Mouse (Mus musculus) erythroid progenitor cell, adult 5-6 weeks (primary cell): ENCODE measurements around the gene Ccdc65. TPM values are rescaled to one million over a fixed set of nuclear protein-coding genes. Genes with fewer than 3 reads are reported as not detected.

Experiments
- total RNA-seq, 2 experiments: library from RNA; stranded (forward) in 1 of 2; stranded (reverse) in 1 of 2; fragments of 150-400 nt in 1 of 2; fragments of 186-747, 209-891 nt in 1 of 2; gene quantifications; 2 replicates each; pipeline versions ENCODE4 v1.2.3 to v1.2.4; 2015 to 2017; ENCODE audit warnings: low replicate concordance in 2 of 2

The Ccdc65 gene
- total RNA-seq, 2 experiments from 2014 or later: not detected

Other genes with a start within 250 kb of the Ccdc65 start
- gene OR5BS1P, start 238.3 kb upstream of the Ccdc65 start, total RNA-seq (2015; ENCODE audit: low replicate concordance): not detected in 2 replicates
- gene OR5BS1P, start 238.3 kb upstream of the Ccdc65 start, total RNA-seq (2017; ENCODE audit: low replicate concordance): not detected in 2 replicates
- gene Lalba, start 225.5 kb upstream of the Ccdc65 start, total RNA-seq (2015; ENCODE audit: low replicate concordance): not detected in 2 replicates
- not detected in 2 replicates for gene Lalba, start 225.5 kb upstream of the Ccdc65 start, total RNA-seq (2017; ENCODE audit: low replicate concordance)
- gene Olfr279, start 215.8 kb upstream of the Ccdc65 start, total RNA-seq (2015; ENCODE audit: low replicate concordance): not detected in 2 replicates
- not detected in 2 replicates for gene Olfr279, start 215.8 kb upstream of the Ccdc65 start, total RNA-seq (2017; ENCODE audit: low replicate concordance)
- gene Kansl2, start 173.9 kb upstream of the Ccdc65 start, total RNA-seq (2015; ENCODE audit: low replicate concordance): 15.5 and 19.7 TPM in 2 replicates
- 11.5 and 18.0 TPM in 2 replicates for gene Kansl2, start 173.9 kb upstream of the Ccdc65 start, total RNA-seq (2017; ENCODE audit: low replicate concordance)
- 80.0 and 121 TPM in 2 replicates for gene Ccnt1, start 137.3 kb upstream of the Ccdc65 start, total RNA-seq (2015; ENCODE audit: low replicate concordance)
- gene Ccnt1, start 137.3 kb upstream of the Ccdc65 start, total RNA-seq (2017; ENCODE audit: low replicate concordance): 72.0 and 75.4 TPM in 2 replicates
- not detected in 2 replicates for gene 4930415O20Rik, start 137.2 kb upstream of the Ccdc65 start, total RNA-seq (2015; ENCODE audit: low replicate concordance)
- gene 4930415O20Rik, start 137.2 kb upstream of the Ccdc65 start, total RNA-seq (2017; ENCODE audit: low replicate concordance): not detected in 2 replicates
- gene Adcy6, start 98.1 kb upstream of the Ccdc65 start, total RNA-seq (2015; ENCODE audit: low replicate concordance): 62.3 and 81.3 TPM in 2 replicates
- gene Adcy6, start 98.1 kb upstream of the Ccdc65 start, total RNA-seq (2017; ENCODE audit: low replicate concordance): 133 and 140 TPM in 2 replicates
- gene Cacnb3, start 77.4 kb upstream of the Ccdc65 start, total RNA-seq (2015; ENCODE audit: low replicate concordance): not detected in 2 replicates
- 0.77 TPM in 1 of 2 replicates, not detected in the other for gene Cacnb3, start 77.4 kb upstream of the Ccdc65 start, total RNA-seq (2017; ENCODE audit: low replicate concordance)
- gene Ddx23, start 45.3 kb upstream of the Ccdc65 start, total RNA-seq (2015; ENCODE audit: low replicate concordance): 24.5 and 26.0 TPM in 2 replicates
- 49.9 and 91.9 TPM in 2 replicates for gene Ddx23, start 45.3 kb upstream of the Ccdc65 start, total RNA-seq (2017; ENCODE audit: low replicate concordance)
- 0.36 TPM in 1 of 2 replicates, not detected in the other for gene Rnd1, start 30.7 kb upstream of the Ccdc65 start, total RNA-seq (2015; ENCODE audit: low replicate concordance)
- not detected in 2 replicates for gene Rnd1, start 30.7 kb upstream of the Ccdc65 start, total RNA-seq (2017; ENCODE audit: low replicate concordance)
- gene Fkbp11, start 20.0 kb downstream of the Ccdc65 start, total RNA-seq (2015; ENCODE audit: low replicate concordance): 2.5 TPM in 1 of 2 replicates, not detected in the other
- gene Fkbp11, start 20.0 kb downstream of the Ccdc65 start, total RNA-seq (2017; ENCODE audit: low replicate concordance): 1.4 TPM in 1 of 2 replicates, not detected in the other
- 5.4 and 7.6 TPM in 2 replicates for gene Arf3, start 55.0 kb downstream of the Ccdc65 start, total RNA-seq (2015; ENCODE audit: low replicate concordance)
- 4.6 and 4.8 TPM in 2 replicates for gene Arf3, start 55.0 kb downstream of the Ccdc65 start, total RNA-seq (2017; ENCODE audit: low replicate concordance)
- 0.36 TPM in 1 of 2 replicates, not detected in the other for gene Wnt10b, start 69.9 kb downstream of the Ccdc65 start, total RNA-seq (2015; ENCODE audit: low replicate concordance)
- not detected in 2 replicates for gene Wnt10b, start 69.9 kb downstream of the Ccdc65 start, total RNA-seq (2017; ENCODE audit: low replicate concordance)
- not detected in 2 replicates for gene Wnt1, start 81.7 kb downstream of the Ccdc65 start, total RNA-seq (2015; ENCODE audit: low replicate concordance)
- gene Wnt1, start 81.7 kb downstream of the Ccdc65 start, total RNA-seq (2017; ENCODE audit: low replicate concordance): not detected in 2 replicates
- gene Ddn, start 101.3 kb downstream of the Ccdc65 start, total RNA-seq (2015; ENCODE audit: low replicate concordance): not detected in 2 replicates
- not detected in 2 replicates for gene Ddn, start 101.3 kb downstream of the Ccdc65 start, total RNA-seq (2017; ENCODE audit: low replicate concordance)
- 58.0 and 61.2 TPM in 2 replicates for gene Prkag1, start 123.3 kb downstream of the Ccdc65 start, total RNA-seq (2015; ENCODE audit: low replicate concordance)
- 73.0 and 87.4 TPM in 2 replicates for gene Prkag1, start 123.3 kb downstream of the Ccdc65 start, total RNA-seq (2017; ENCODE audit: low replicate concordance)
- 29.2 and 52.4 TPM in 2 replicates for gene Kmt2d, start 163.0 kb downstream of the Ccdc65 start, total RNA-seq (2015; ENCODE audit: low replicate concordance)
- gene Kmt2d, start 163.0 kb downstream of the Ccdc65 start, total RNA-seq (2017; ENCODE audit: low replicate concordance): 69.3 and 96.1 TPM in 2 replicates
- 2.2 and 5.9 TPM in 2 replicates for gene Rhebl1, start 186.3 kb downstream of the Ccdc65 start, total RNA-seq (2015; ENCODE audit: low replicate concordance)
- gene Rhebl1, start 186.3 kb downstream of the Ccdc65 start, total RNA-seq (2017; ENCODE audit: low replicate concordance): not detected in 2 replicates
- not detected in 2 replicates for gene Dhh, start 190.3 kb downstream of the Ccdc65 start, total RNA-seq (2015; ENCODE audit: low replicate concordance)
- not detected in 2 replicates for gene Dhh, start 190.3 kb downstream of the Ccdc65 start, total RNA-seq (2017; ENCODE audit: low replicate concordance)
- 7.9 and 15.1 TPM in 2 replicates for gene Lmbr1l, start 210.0 kb downstream of the Ccdc65 start, total RNA-seq (2015; ENCODE audit: low replicate concordance)
- gene Lmbr1l, start 210.0 kb downstream of the Ccdc65 start, total RNA-seq (2017; ENCODE audit: low replicate concordance): 9.0 and 12.1 TPM in 2 replicates
- 2,503 and 2,754 TPM in 2 replicates for gene Tuba1b, start 226.4 kb downstream of the Ccdc65 start, total RNA-seq (2015; ENCODE audit: low replicate concordance)
- 632 and 670 TPM in 2 replicates for gene Tuba1b, start 226.4 kb downstream of the Ccdc65 start, total RNA-seq (2017; ENCODE audit: low replicate concordance)
- not detected in 2 replicates for gene Gm49450, start 245.3 kb downstream of the Ccdc65 start, total RNA-seq (2015; ENCODE audit: low replicate concordance)
- not detected in 2 replicates for gene Gm49450, start 245.3 kb downstream of the Ccdc65 start, total RNA-seq (2017; ENCODE audit: low replicate concordance)
- gene Tuba1a, start 245.5 kb downstream of the Ccdc65 start, total RNA-seq (2015; ENCODE audit: low replicate concordance): 6.5 and 38.1 TPM in 2 replicates
- 5.9 and 9.6 TPM in 2 replicates for gene Tuba1a, start 245.5 kb downstream of the Ccdc65 start, total RNA-seq (2017; ENCODE audit: low replicate concordance)